Mouse (Mus musculus): Measurements from ENCODE around the gene Fh1. TPM values are rescaled to one million over a fixed set of nuclear protein-coding genes. Genes with fewer than 3 reads are reported as not detected.

Fh1 gene
- polyA plus RNA-seq (2012; fragmentation: generic; extraction: Trizol), result 115 TPM

DNA sequence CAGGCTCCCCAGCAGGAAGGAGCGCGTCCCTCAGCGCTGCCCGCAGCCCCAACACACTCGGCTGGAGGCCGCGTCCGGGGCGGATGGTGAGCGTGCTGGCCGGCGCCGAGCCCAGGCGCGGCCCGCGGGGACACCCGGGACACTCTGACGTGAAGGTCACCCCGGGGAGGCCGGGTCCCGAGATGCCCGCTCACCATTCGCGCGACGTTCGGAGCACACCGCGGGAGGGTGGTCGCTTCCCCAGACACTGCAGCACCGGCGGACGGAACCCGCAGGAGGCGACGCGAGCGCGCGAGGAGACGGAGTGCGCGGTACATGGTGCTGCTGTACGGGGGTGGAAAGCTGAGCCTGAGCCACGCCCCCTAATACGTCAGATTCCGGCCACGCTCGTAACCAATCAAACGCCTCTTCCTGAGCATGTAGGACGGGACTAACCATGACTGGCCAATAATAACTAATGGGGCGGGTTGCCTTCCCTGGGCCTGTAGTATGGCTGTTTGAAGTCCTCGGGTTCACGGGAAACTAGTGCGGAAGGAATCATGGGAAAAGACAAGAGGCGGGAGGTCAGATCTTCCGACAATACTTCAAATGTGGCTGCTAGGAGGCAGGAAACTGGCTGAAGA lies at the start of gene Fh1:
Fh1 (minus strand) TSS at position 379 of the 623 bp plus-strand sequence.
- Histone ChIP-seq H3K27me3 (ENCODE audit: control insufficient read depth, insufficient read depth, insufficient read length) (no peaks in the 10 kb centered on the region), H3K36me3 (ENCODE audit: control insufficient read depth, insufficient read depth) (no peaks in the 10 kb centered on the region), H3K4me3 (peak within 1 kb of the TSS; percentile 46), H3K79me2 (ENCODE audit: control insufficient read depth, insufficient read depth) (peaks cover 33% of the 10 kb centered on the region), H3K4me2 (ENCODE audit: low read depth) (peak within 1 kb of the TSS; percentile 94), H3ac (ENCODE audit: control insufficient read depth, insufficient read length) (peak within 1 kb of the TSS; percentile 51)
- peak; percentile 99 for TF ChIP-seq POLR2A (IDR thresholded peaks at IDR 0.05; ENCODE audit: insufficient read length, low read depth)
- peak; percentile 65 for TF ChIP-seq E2F4 (IDR thresholded peaks at IDR 0.05; ENCODE audit: insufficient read depth)
- TF ChIP-seq MAX (IDR thresholded peaks at IDR 0.05; ENCODE audit: low read depth), result no peak
- TF ChIP-seq REST (IDR thresholded peaks at IDR 0.05; ENCODE audit: insufficient read depth, insufficient read length), result peak; percentile 41
- peak; percentile 99 for TF ChIP-seq POLR2AphosphoS2 (IDR thresholded peaks at IDR 0.05; ENCODE audit: insufficient read length, low read depth)
- peak; percentile 70 for TF ChIP-seq SRF (IDR thresholded peaks at IDR 0.05; ENCODE audit: control insufficient read depth, insufficient read length, low read depth)

DNA sequence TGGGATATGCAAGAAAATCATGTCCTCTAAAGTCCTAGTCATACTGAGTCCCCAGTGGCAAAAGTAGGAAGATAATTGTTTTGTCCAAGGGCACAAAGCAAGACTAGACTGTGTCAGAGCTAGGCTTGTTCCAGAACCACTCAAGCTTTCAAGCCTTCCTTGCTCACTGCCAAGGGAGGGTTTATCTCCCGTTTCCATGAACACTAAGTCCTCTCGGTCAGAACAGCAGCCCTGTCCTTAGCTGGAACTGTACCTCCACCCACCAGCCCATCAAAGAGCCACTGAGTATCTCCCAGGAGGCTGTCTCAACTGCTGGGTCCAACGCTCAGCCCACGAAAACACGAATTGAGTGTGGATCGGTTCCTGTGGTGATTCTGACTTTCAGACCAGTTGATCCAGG lies 49.7 kb upstream of the Fh1 start:
- no peak overlapping the region for H3ac ChIP-seq (ENCODE audit: control insufficient read depth, insufficient read length)
- no peak overlapping the region for H3K4me3 ChIP-seq
- no peaks in the 10 kb centered on the region for H3K27me3 ChIP-seq (ENCODE audit: control insufficient read depth, insufficient read depth, insufficient read length)
- TF ChIP-seq TCF12 (IDR thresholded peaks at IDR 0.05; ENCODE audit: insufficient read depth, poor library complexity, severe bottlenecking) (no peak), POLR2A (IDR thresholded peaks at IDR 0.05; ENCODE audit: insufficient read length, low read depth) (no peak), MYOD1 (IDR thresholded peaks at IDR 0.05; ENCODE audit: control insufficient read depth in 1 of 3, insufficient read length in 2 of 3, low read depth in 2 of 3) (no peak), MAX (IDR thresholded peaks at IDR 0.05; ENCODE audit: low read depth) (no peak), TCF3 (IDR thresholded peaks at IDR 0.05; ENCODE audit: insufficient read length, low read depth) (no peak), POLR2AphosphoS2 (IDR thresholded peaks at IDR 0.05; ENCODE audit: insufficient read length, low read depth) (no peak), REST (IDR thresholded peaks at IDR 0.05; ENCODE audit: insufficient read depth, insufficient read length) (no peak), CEBPB (IDR thresholded peaks at IDR 0.05; ENCODE audit: insufficient read depth, poor library complexity, severe bottlenecking) (no peak), USF1 (IDR thresholded peaks at IDR 0.05; ENCODE audit: low read depth) (no peak), E2F4 (IDR thresholded peaks at IDR 0.05; ENCODE audit: insufficient read depth) (no peak), SRF (IDR thresholded peaks at IDR 0.05; ENCODE audit: control insufficient read depth, insufficient read length, low read depth) (no peak), MYOG (IDR thresholded peaks at IDR 0.05; ENCODE audit: control insufficient read depth in 1 of 3, insufficient read depth in 1 of 3, insufficient read length in 2 of 3, low read depth in 2 of 3) (no peak)
- no peaks in the 10 kb centered on the region for H3K79me2 ChIP-seq (ENCODE audit: control insufficient read depth, insufficient read depth)
- H3K4me2 ChIP-seq (ENCODE audit: low read depth), result no peak overlapping the region
- peaks cover 5% of the 10 kb centered on the region for H3K36me3 ChIP-seq (ENCODE audit: control insufficient read depth, insufficient read depth)

DNA sequence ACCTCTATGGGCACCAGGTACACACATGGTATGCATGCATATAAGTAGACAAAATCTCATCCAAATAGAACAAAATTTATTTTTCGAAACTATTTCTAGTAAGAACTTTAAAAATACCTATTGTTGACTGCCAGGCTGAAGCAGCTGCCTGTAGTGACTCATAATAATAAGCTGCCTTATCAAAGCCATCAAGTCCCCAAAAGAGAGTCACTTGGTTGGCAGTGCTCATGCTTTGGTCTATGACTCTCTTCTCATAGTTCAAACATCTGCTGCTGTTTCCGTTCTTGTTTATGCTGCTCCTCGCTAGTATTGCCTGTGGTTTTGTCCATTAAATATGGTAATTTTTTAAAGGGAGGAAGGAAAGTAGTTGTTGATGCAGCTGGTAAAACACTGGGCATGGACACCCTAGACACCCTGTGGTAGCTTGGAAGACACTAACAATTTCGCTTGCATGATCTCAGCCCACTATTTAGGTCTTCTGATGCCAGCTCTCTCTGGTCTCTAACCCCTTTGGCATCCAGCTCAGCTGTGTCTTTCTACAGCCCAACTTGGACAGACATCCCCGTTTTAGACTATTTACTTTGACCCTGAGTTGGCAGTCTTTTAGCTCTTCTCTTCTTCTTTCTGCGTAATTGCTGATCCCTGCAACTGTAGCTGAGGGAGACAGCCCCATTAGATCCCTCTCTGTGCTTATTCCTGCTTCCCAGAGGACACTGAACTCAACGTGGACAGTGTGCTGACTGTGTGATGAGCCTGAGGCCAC lies 48.3 kb upstream of the Fh1 start:
- Histone ChIP-seq H3ac (ENCODE audit: control insufficient read depth, insufficient read length) (no peak overlapping the region), H3K27me3 (ENCODE audit: control insufficient read depth, insufficient read depth, insufficient read length) (no peaks in the 10 kb centered on the region), H3K36me3 (ENCODE audit: control insufficient read depth, insufficient read depth) (peaks cover 5% of the 10 kb centered on the region), H3K4me3 (no peak overlapping the region), H3K79me2 (ENCODE audit: control insufficient read depth, insufficient read depth) (no peaks in the 10 kb centered on the region), H3K4me2 (ENCODE audit: low read depth) (peak overlapping the region; percentile 38)
- no peak for TF ChIP-seq POLR2AphosphoS2 (IDR thresholded peaks at IDR 0.05; ENCODE audit: insufficient read length, low read depth)
- TF ChIP-seq MYOG (IDR thresholded peaks at IDR 0.05; ENCODE audit: control insufficient read depth in 1 of 3, insufficient read depth in 1 of 3, insufficient read length in 2 of 3, low read depth in 2 of 3), result peak in 1 of 3 experiments; percentile 20
- TF ChIP-seq TCF12 (IDR thresholded peaks at IDR 0.05; ENCODE audit: insufficient read depth, poor library complexity, severe bottlenecking), result peak; percentile 0
- TF ChIP-seq MYOD1 (IDR thresholded peaks at IDR 0.05; ENCODE audit: control insufficient read depth in 1 of 3, insufficient read length in 2 of 3, low read depth in 2 of 3), result peak in 2 of 3 experiments; percentile 5 to 84

DNA sequence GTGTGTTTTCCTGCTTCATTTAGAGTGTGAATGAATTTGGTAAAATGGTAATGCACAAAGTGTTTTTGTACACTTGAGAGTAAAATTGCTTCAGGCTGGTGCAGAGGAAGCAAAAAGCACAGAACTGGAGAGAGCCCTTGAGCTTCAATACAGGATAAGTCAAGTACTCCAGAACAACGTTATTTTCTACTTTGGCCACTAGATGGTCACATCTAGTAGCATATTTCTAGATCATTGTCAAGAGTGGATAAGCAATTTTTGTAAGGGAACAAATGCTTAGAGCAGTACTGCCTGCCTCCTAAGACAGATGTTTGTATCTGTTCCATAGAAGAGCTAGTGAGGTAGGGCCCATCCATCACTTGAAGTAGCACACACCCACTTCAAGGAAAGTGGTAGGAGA lies 46.2 kb upstream of the Fh1 start:
- no peaks in the 10 kb centered on the region for H3K36me3 ChIP-seq (ENCODE audit: control insufficient read depth, insufficient read depth)
- no peak overlapping the region for H3K4me2 ChIP-seq (ENCODE audit: low read depth)
- TF ChIP-seq MYOD1 (IDR thresholded peaks at IDR 0.05; ENCODE audit: control insufficient read depth in 1 of 3, insufficient read length in 2 of 3, low read depth in 2 of 3) (no peak), E2F4 (IDR thresholded peaks at IDR 0.05; ENCODE audit: insufficient read depth) (no peak), SRF (IDR thresholded peaks at IDR 0.05; ENCODE audit: control insufficient read depth, insufficient read length, low read depth) (no peak), TCF12 (IDR thresholded peaks at IDR 0.05; ENCODE audit: insufficient read depth, poor library complexity, severe bottlenecking) (no peak), MYOG (IDR thresholded peaks at IDR 0.05; ENCODE audit: control insufficient read depth in 1 of 3, insufficient read depth in 1 of 3, insufficient read length in 2 of 3, low read depth in 2 of 3) (no peak), CEBPB (IDR thresholded peaks at IDR 0.05; ENCODE audit: insufficient read depth, poor library complexity, severe bottlenecking) (no peak), REST (IDR thresholded peaks at IDR 0.05; ENCODE audit: insufficient read depth, insufficient read length) (no peak), TCF3 (IDR thresholded peaks at IDR 0.05; ENCODE audit: insufficient read length, low read depth) (no peak)
- H3K4me3 ChIP-seq, result no peak overlapping the region
- H3K79me2 ChIP-seq (ENCODE audit: control insufficient read depth, insufficient read depth), result no peaks in the 10 kb centered on the region
- no peak overlapping the region for H3ac ChIP-seq (ENCODE audit: control insufficient read depth, insufficient read length)
- no peaks in the 10 kb centered on the region for H3K27me3 ChIP-seq (ENCODE audit: control insufficient read depth, insufficient read depth, insufficient read length)

DNA sequence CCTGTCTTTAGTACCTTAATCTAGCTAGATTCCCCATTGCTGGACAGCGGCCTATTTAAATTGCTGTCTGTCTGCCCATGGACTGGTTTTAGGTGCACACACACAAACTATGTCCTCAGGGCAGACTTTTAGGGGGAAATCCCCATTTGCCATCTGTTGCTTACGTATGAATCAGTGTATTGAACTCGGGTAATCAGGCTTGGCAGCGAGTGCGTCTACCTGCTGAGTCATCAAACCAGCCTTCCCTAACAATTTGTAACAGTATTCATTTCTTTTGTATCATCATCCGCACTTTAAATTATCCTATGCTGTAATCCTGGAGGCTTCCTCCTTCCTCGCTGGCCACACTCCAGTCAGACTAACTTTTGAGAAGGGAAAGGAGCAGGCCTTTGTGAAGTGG lies 44.6 kb upstream of the Fh1 start:
- no peaks in the 10 kb centered on the region for H3K79me2 ChIP-seq (ENCODE audit: control insufficient read depth, insufficient read depth)

More for the DNA sequence above, 44.6 kb upstream of the Fh1 start:
- H3K36me3 ChIP-seq (ENCODE audit: control insufficient read depth, insufficient read depth), result no peaks in the 10 kb centered on the region
- H3K27me3 ChIP-seq (ENCODE audit: control insufficient read depth, insufficient read depth, insufficient read length), result no peaks in the 10 kb centered on the region
- no peak overlapping the region for H3K4me3 ChIP-seq
- no peak overlapping the region for H3ac ChIP-seq (ENCODE audit: control insufficient read depth, insufficient read length)
- no peak overlapping the region for H3K4me2 ChIP-seq (ENCODE audit: low read depth)
- TF ChIP-seq MYOD1 (IDR thresholded peaks at IDR 0.05; ENCODE audit: control insufficient read depth in 1 of 3, insufficient read length in 2 of 3, low read depth in 2 of 3), result peak in 1 of 3 experiments; percentile 28
- TF ChIP-seq POLR2A (IDR thresholded peaks at IDR 0.05; ENCODE audit: insufficient read length, low read depth), result no peak
